Mouse (Mus musculus) forebrain, embryonic 14.5 days (tissue): ENCODE results near the gene Mroh2a. TPM values are rescaled to one million over a fixed set of nuclear protein-coding genes. Genes with fewer than 3 reads are reported as not detected.
A peak's percentile ranks its signal among the peaks of the same experiment; 100 is the strongest.

ENCODE experiments used
- ATAC-seq: fragments of 200-750 bp; cut with Nextera tagmentation; 2 replicates; pipeline ENCODE4 v1.8.0; 2017; ENCODE audit warnings: mild to moderate bottlenecking, moderate library complexity
- DNase-seq: peaks from one replicate; pipeline ENCODE4 v3.0.0-alpha.2; 2015; ENCODE audit warnings: low spot score
- H3K27ac ChIP-seq: fragments of 300-500 bp; sonication (generic); 2 replicates; pipeline ENCODE4 v1.5.1; 2014; ENCODE audit warnings: low read depth, mild to moderate bottlenecking, control low read depth, low read length, moderate library complexity
- H3K27me3 ChIP-seq: fragments of 300-500 bp; sonication (generic); replicated peaks from 2 replicates; pipeline ENCODE4 v1.6.1; 2014; ENCODE audit warnings: low read length, control low read depth, mixed read lengths; ENCODE audit not compliant: control insufficient read depth, insufficient read depth
- H3K36me3 ChIP-seq: fragments of 300-500 bp; sonication (generic); 2 replicates; pipeline ENCODE4 v1.6.1; 2014; ENCODE audit warnings: low read length, control low read depth; ENCODE audit not compliant: control insufficient read depth, insufficient read depth
- H3K4me1 ChIP-seq: fragments of 300-500 bp; sonication (generic); 2 replicates; pipeline ENCODE4 v1.6.1; 2014; ENCODE audit warnings: antibody characterized with exemption, low read length, control low read depth; ENCODE audit not compliant: control insufficient read depth, insufficient read depth
- H3K4me2 ChIP-seq: fragments of 300-500 bp; sonication (generic); 2 replicates; pipeline ENCODE4 v1.6.1; 2014; ENCODE audit warnings: mild to moderate bottlenecking, control low read depth, low read length
- H3K4me3 ChIP-seq: fragments of 300-500 bp; sonication (generic); 2 replicates; pipeline ENCODE4 v1.5.1; 2014; ENCODE audit warnings: low read depth, low read length, control low read depth
- H3K9ac ChIP-seq: fragments of 300-500 bp; sonication (generic); 2 replicates; pipeline ENCODE4 v1.6.1; 2014; ENCODE audit warnings: mild to moderate bottlenecking, low read length, control low read depth, moderate library complexity
- H3K9me3 ChIP-seq: fragments of 300-500 bp; sonication (generic); replicated peaks from 2 replicates; pipeline ENCODE4 v1.6.1; 2016; ENCODE audit warnings: low read length, control low read depth, mixed read lengths; ENCODE audit not compliant: control insufficient read depth
- WGBS: fragments of 180-500 bp; shearing (Covaris S2); extraction: QIAGEN DNeasy Blood & Tissue Kit; methylation state at CpG from one replicate; pipeline ENCODE4 v1.1.7; 2014; 5-methylcytosine and 5-hydroxymethylcytosine counted together
- polyA plus RNA-seq: library from polyadenylated mRNA; unstranded; fragments of >200 nt; fragmentation: Nextera tagmentation; extraction: Ambion mirVana; gene quantifications from 2 replicates; pipeline ENCODE4 v1.2.1, GENCODE M21; 2014

Mroh2a gene
- polyA plus RNA-seq, 1 experiment from 2014 or later, result 1.7 TPM

DNA sequence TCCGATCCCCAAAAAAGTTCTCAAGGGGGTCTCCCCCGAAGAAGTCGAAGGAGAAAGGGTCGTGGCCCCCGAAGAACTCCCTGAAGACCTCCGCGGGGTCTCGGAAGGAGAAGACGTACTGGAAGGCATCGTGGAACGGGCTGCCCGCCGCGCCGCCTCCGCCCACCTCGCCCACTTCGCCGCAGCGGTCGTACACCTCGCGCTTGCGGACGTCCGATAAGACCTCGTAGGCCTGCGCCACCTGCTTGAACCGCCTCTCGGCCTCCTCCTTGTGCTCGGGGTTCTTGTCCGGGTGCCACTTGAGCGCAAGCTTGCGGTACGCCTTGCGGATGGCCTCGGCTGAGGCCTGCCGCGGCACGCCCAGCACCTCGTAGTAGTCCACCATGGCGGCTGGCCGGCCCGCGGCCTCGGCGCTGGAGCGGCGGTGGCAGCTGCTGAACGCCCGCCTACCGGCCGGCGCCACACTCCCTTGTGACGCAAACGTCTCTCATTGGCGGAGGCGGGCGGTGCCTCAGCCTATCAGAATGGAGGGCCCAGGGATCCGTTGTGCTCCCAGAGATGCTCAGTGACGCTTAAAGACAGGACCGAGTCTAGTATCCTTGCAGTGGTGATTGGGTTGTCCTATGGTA is 21.4 kb upstream of the Mroh2a start, which contains the start of gene Dnajb3:
TSS of gene Dnajb3 (minus strand) at position 489 of the 629 bp plus-strand sequence.
- ATAC-seq, result peak; percentile 100
- no peaks in the 10 kb centered on the region for H3K4me1 ChIP-seq
- H3K9me3 ChIP-seq, result peaks cover 9% of the 10 kb centered on the region; the same call in 1 of the 2 replicates
- H3K36me3 ChIP-seq, result no peaks in the 10 kb centered on the region
- H3K27me3 ChIP-seq, result no peaks in the 10 kb centered on the region
- H3K4me2 ChIP-seq, result peak within 1 kb of the TSS; percentile 59
- H3K27ac ChIP-seq, result peak within 1 kb of the TSS; percentile 10; the same call in 1 of the 2 replicates
- H3K9ac ChIP-seq, result peak within 1 kb of the TSS; percentile 70
- peak within 1 kb of the TSS; percentile 35 for H3K4me3 ChIP-seq
- WGBS, result 7% methylated on average over 62 of the region's 62 CpGs
- DNase-seq, result peak; percentile 95

DNA sequence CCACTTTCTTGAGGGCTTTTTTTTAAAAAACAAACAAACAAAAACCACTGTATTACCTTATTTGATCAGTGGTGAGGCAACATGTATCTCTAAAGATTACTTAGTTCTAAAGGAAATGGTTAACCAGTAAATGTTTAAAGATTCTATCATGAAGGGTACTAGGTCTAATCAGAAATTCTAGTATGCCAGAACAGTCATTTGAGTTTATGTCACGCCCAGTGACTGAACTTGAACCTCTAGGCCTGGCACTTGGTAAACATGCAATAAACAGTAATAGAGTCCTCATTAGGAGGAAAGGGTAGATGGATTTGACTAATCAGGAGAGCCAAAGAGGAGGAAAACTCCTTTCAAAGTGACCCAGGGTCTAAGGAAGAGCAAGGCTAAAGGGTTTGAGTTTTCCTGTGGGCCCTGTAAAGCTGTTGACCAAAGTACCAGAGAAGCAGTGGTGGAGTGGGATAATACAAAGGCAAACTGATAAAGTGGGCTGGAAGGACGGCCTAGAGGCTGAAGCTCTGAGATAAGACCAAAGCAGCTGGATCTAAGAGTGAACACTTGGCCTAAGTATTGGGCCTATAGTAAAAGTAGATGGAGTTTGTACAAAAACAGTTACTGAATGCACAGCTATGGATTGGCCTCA is 19.8 kb upstream of the Mroh2a start:
- Histone ChIP-seq H3K36me3 (no peaks in the 10 kb centered on the region), H3K27ac (no peak overlapping the region), H3K4me1 (no peaks in the 10 kb centered on the region), H3K4me2 (no peak overlapping the region), H3K4me3 (no peak overlapping the region), H3K27me3 (no peaks in the 10 kb centered on the region), H3K9me3 (peaks cover 16% of the 10 kb centered on the region), H3K9ac (no peak overlapping the region)
- WGBS, result 89% methylated on average over 2 of the region's 2 CpGs
- DNase-seq (no peak), ATAC-seq (no peak)

- DNase-seq, result peak; percentile 10
- WGBS, result 68% methylated on average over 8 of the region's 8 CpGs
- no peak for ATAC-seq
These were observed 15.0 kb upstream of the Mroh2a start, which contains the start of gene Ugt1a1 for GRCm38 (mm10) chr1:88211812-88212211. TSS of gene Ugt1a1 (plus strand) at chr1:88211959.

GRCm38 (mm10) chr1:88212341-88213045 is 14.3 kb upstream of the Mroh2a start:
- no peaks in the 10 kb centered on the region for H3K4me1 ChIP-seq
- DNase-seq (peak; percentile 2), ATAC-seq (peak; percentile 42)
- no peaks in the 10 kb centered on the region for H3K36me3 ChIP-seq
- no peak overlapping the region for H3K4me3 ChIP-seq
- H3K27ac ChIP-seq, result no peak overlapping the region
- H3K4me2 ChIP-seq, result no peak overlapping the region
- H3K27me3 ChIP-seq, result no peaks in the 10 kb centered on the region
- no peak overlapping the region for H3K9ac ChIP-seq
- peaks cover 51% of the 10 kb centered on the region for H3K9me3 ChIP-seq
- WGBS, result 64% methylated on average over 8 of the region's 8 CpGs

More at GRCm38 (mm10) chr1:88211812-88212211, 15.0 kb upstream of the Mroh2a start, which contains the start of gene Ugt1a1:
- Histone ChIP-seq H3K4me3 (no peak within 1 kb of the TSS), H3K9ac (no peak within 1 kb of the TSS), H3K36me3 (no peaks in the 10 kb centered on the region), H3K4me1 (no peaks in the 10 kb centered on the region), H3K27me3 (no peaks in the 10 kb centered on the region), H3K4me2 (no peak within 1 kb of the TSS), H3K27ac (no peak within 1 kb of the TSS), H3K9me3 (peaks cover 51% of the 10 kb centered on the region)

DNA sequence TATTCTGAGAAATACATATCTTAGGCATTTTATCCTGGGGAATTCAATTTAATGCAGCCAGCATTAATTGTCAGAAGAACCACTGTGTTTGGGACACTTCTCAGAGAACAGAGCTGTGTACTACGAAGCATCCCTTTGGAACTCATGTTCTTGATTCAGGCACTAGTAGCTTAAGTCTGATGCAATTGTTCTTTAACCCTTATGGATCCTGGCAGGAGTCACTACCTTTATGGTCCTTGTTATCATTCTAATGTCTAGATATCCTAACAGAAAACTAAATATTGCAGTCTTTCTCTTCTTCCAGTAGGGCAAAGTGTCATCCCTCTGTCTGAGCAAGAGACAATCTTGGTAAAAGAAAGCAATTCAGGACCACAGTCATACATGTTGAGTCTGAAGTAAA is 13.7 kb upstream of the Mroh2a start:
- Histone ChIP-seq H3K9me3 (peaks cover 51% of the 10 kb centered on the region), H3K9ac (no peak overlapping the region), H3K4me2 (no peak overlapping the region), H3K4me1 (no peaks in the 10 kb centered on the region), H3K36me3 (no peaks in the 10 kb centered on the region), H3K27me3 (no peaks in the 10 kb centered on the region), H3K4me3 (no peak overlapping the region), H3K27ac (no peak overlapping the region)
- DNase-seq, result peak; percentile 10
- ATAC-seq, result no peak
- 77% methylated on average over 1 of the region's 1 CpGs for WGBS

DNA sequence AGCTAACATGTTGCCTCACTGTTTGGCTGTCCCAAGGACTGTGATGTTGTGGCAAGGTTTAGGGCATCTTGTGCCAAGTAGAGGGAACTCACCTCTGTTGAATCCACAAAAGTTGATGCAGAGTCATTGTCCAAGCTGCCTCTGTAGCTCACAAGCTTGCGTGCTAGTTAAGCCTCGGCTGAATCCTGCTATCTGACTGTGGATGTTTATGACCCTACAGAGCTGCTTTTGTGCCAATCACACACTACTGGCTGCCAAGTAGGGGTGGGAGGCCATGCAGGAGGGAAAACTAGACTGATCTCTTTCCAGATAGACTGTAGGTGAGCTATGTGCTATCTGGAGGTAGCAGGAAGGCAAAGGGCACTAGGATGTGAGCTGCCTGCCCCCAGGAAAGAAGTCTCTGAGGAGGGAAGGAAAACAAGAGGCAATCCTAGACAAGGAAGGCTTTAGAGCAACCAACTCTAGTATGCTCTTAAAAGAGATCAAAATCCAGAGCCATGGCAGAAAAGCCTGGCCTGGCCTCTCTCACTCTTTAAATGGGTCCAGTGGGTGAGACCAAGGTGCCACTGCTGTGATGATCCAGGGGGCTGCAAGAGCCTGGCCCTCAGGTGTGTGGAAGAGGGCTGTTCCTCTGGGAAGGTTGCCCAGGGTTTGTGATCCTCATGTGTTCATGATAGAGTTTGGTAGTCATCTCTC is 12.9 kb upstream of the Mroh2a start:
- ATAC-seq, result no peak
- WGBS, result 84% methylated on average over 2 of the region's 2 CpGs
- no peak overlapping the region for H3K27ac ChIP-seq

DNA sequence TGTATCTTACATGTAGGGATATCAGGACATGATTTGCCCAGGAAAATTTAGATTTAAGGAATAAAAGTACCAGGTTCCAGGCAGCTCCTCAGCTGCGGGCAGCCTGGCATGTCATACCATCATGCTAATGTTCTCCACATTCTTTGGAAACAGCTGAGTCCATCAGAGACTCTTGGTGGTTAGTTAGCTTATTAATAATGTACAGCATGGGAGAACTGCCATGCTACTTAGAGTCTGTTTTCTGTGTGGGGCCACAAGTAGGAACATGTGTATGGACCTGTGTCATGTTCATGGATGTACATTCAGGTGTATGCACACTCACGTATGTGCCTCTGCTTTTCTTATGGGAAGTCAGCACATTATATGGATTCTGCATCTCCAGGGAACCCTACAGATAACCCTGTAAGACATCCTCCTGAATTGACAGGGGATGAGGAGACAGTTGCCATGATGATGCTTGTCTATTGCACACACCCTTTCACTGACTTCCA is 12.3 kb upstream of the Mroh2a start:
- no peak overlapping the region for H3K27ac ChIP-seq
- no peak overlapping the region for H3K4me2 ChIP-seq
- H3K4me1 ChIP-seq, result no peaks in the 10 kb centered on the region
- 78% methylated on average over 2 of the region's 2 CpGs for WGBS
- no peaks in the 10 kb centered on the region for H3K27me3 ChIP-seq
- peak; percentile 0 for DNase-seq
- H3K9me3 ChIP-seq, result peaks cover 51% of the 10 kb centered on the region
- no peaks in the 10 kb centered on the region for H3K36me3 ChIP-seq
- no peak for ATAC-seq
- H3K9ac ChIP-seq, result no peak overlapping the region
- H3K4me3 ChIP-seq, result no peak overlapping the region

More for the DNA sequence above, 12.9 kb upstream of the Mroh2a start:
- Histone ChIP-seq H3K9me3 (peaks cover 51% of the 10 kb centered on the region), H3K4me1 (no peaks in the 10 kb centered on the region), H3K4me3 (no peak overlapping the region), H3K4me2 (no peak overlapping the region), H3K36me3 (no peaks in the 10 kb centered on the region), H3K9ac (no peak overlapping the region), H3K27me3 (no peaks in the 10 kb centered on the region)
- DNase-seq, result peak; percentile 0

- peaks cover 48% of the 10 kb centered on the region for H3K9me3 ChIP-seq
- no peak overlapping the region for H3K4me3 ChIP-seq
- no peaks in the 10 kb centered on the region for H3K4me1 ChIP-seq
- peak; percentile 5 for DNase-seq
- H3K27me3 ChIP-seq, result no peaks in the 10 kb centered on the region
- no peak overlapping the region for H3K9ac ChIP-seq
- H3K27ac ChIP-seq, result no peak overlapping the region
- 72% methylated on average over 10 of the region's 10 CpGs for WGBS
- no peaks in the 10 kb centered on the region for H3K36me3 ChIP-seq
- no peak for ATAC-seq
- H3K4me2 ChIP-seq, result no peak overlapping the region
These were observed 11.1 kb upstream of the Mroh2a start for GRCm38 (mm10) chr1:88215466-88216380.
